Mouse (Mus musculus): Measurements from ENCODE around the gene Timm22.

Timm22 gene

DNA sequence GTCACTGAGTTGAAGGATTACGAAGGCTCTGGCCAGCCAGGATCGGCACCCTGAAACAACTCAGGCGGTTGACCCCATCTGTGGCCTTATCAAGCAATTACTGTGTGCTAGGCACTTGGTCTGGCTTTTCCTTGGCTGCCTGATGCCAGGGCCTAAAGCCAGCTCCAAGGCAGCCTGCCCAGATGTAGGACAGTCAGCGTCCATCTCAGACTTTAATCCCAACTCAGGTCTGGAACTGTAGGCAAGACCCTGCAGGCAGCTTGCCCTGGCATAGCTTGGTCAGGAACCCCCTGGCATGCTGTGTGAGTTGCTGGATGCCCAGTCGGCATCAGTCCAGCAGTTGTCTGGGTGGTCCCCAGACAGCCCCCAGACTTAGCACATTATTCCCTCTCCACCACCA lies 29.3 kb downstream of the Timm22 start:
- no peak for DNase-seq (ENCODE audit: inconsistent ontology term)

DNA sequence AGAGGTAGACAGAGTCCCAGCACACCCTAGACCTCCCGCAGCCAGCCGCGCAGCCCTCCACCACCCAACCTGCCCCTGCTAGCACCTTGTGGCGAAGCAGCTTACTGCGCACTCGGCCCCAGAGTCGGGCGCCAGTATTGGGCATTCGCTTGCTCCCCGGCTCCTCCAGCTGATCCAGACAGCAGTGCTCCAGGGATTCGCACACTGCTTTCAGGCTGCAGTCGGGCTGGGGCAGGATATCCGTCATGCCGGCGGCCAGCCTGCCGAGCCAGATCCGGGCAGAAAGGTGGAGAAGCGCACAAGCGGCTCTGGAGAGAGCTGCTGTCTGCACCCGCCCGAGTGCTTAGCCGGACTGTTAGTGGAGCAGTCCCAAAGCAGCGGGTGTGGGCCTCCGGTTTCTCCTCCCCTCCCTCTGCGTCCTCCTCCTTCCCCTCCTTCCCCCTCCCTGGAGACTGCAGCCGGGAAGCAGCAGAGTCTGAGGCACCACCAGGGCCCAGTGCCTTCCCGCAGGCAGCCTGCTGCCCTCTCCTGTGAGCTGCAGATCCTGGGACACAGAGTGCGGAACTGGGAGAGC lies 30.2 kb downstream of the Timm22 start:
- DNase-seq (ENCODE audit: inconsistent ontology term) = peak; percentile 84

DNA sequence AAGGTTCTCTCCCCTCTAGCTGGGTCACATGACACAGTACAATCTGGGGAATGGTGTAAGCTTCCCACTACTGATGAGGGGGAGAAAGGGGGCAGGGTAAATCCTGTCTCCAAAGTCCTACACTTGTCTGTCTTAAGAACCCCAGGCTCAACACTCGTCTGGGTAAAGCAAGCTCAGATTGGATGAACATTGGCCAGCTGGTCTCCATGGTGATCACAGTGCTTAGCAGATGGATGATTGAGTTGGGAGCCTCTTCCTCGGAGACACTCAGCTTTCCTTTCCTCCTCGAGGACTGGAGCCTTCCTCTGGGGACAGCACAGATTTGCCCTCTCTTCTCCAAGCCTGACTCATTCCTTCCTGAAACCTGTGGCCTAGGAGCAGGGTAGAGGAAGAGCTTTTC lies 32.9 kb downstream of the Timm22 start:
- DNase-seq (ENCODE audit: inconsistent ontology term) = no peak

DNA sequence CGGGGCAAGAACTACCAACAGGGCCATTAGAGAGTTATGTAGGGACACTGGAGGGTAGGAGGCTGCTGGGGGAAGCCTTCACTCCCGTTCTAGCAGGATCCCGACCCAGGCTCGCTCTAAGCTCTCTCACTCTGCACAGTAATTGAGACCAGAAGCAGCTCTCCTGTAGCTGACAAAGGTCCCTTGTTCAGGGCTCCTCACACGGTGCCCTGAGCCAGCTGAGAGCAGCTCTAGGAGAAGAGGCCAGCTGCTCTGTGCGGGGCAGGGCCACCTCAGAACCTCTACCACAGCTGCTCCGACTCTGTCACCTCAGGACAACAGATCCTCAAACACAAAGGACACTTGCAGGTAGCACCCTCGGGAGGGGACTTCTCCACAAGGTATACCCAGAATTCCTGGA lies 38.7 kb downstream of the Timm22 start:
- no peak for DNase-seq (ENCODE audit: inconsistent ontology term)

DNA sequence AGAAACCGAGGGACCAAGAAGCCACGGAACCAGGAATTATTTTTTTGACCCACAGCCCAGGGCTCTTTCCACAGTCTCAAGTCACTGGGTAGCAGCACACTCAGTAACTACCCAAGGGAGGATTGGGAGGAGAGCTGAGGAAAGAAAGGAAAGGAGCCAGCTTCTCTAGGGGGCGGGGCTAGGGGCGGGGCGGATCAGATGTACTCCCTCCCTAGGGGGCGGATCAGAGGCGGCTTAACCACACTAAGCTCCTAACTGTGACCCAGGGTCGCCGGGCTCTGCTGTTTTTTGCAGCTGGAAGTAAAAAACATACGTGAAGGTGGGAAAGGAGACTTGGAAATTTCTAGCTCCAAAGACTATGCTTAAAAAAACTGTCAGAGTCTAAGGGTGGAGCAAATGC lies 39.5 kb downstream of the Timm22 start:
- peak; percentile 32 for DNase-seq (ENCODE audit: inconsistent ontology term)

DNA sequence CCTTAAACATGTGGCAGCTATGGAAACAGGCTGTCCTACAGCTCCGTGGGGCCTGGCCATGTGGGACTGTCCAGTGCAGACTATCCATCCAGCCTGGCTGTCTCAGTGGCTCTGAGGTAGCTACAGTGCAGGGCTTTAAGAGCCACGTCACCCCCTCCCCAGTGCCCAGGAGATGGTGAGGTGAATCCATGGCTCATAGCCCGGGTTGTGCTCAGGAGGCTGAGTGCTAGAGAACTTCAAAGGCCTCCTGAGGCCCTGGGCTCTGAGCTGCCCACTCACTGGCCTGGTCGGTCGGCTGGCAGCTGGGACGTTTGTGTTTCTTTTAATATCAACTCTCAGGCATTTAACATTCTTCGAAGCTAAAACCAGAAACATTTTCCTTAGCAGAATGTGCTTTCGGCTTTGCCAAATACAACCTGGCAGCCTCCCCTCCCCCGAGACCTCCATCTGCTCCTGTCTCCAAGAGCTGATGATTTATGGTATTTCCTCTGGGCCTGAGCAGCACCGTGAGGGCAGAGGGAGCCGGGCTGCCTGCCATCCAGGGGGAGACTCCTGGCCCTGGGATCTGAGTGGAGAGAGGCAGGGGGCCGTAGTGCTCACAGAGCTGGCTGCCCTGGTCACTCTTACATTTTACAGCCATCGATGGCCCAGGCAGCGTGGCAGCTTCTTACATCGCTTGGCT lies 42.9 kb downstream of the Timm22 start:
- DNase-seq (ENCODE audit: inconsistent ontology term) = peak; percentile 55

DNA sequence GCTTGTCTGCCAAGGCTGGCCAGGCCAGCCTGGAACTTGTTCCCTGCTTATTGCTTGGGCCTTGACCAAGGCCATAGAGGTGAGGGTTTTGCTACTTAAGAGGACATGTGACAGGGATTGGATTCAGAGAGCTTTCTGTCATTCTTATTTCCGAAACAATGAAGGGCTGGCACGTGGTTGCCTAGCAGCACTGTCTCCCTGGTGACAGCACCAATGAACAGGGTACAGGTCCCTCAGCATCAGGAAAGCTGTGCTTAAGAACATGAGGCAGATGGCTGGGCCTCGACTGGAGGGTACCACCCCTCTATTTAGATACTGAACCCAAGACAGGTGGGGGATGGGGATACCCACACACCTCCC lies 43.4 kb downstream of the Timm22 start:
- DNase-seq (ENCODE audit: inconsistent ontology term) = no peak

DNA sequence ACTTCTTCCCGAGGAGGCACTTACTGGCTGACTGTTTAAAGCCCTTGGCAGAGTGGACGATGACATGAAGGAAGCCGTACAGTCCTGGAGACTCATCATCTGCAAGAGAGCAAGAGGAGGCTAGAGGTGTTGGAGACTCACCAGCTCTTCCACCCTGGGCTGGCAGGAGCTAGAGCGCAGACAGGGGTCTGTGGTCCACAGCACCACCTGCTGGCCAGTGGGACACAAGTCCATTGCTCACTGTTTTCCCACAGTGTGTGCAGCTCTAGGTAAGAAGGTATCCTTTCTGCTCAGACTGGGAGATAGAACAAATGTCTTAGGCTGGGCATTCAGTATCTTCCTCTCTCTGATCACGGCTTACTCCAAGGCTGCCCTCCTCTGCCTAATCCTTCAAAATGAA lies 47.7 kb downstream of the Timm22 start:
- DNase-seq (ENCODE audit: inconsistent ontology term) = peak; percentile 51

DNA sequence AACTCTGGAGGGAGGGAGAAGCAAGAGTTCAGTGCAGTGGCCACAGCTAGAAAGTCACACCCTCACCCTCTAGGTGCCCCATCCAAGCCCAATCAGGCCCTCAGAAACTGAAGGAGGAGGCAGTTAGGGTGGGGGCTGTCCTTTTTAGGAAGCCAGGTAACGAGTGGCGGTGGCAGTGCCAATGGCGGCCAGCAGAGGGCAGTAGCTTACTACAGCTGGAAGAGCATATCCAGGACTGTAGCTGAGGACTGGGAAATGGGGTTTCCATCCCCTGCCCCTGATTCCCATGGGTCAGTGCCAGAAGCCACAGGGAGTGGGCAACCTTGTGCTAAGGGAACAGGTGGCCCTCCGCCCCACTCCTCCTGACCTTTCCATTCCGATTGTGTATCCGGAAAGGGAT lies 49.5 kb downstream of the Timm22 start:
- peak; percentile 73 for DNase-seq (ENCODE audit: inconsistent ontology term)

DNA sequence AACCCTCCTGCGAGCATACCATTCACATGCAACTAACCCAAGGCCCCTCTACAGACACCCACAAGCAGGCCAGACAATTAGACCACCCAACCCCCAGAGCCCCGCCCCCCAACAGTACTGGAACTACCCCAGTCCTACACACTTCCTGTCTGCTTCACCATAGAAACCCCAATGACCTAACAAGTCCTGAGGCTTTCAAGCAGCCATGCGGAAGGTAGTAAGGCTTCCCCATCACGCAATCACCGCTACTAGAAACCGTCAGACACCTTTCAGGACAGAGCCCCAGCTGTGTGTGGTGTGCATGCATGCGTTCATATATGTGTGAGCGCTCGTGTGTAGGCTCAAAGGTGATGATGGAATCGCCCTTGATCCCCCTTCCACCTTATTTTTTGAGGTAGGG lies 50.1 kb downstream of the Timm22 start:
- DNase-seq (ENCODE audit: inconsistent ontology term) = no peak

DNA sequence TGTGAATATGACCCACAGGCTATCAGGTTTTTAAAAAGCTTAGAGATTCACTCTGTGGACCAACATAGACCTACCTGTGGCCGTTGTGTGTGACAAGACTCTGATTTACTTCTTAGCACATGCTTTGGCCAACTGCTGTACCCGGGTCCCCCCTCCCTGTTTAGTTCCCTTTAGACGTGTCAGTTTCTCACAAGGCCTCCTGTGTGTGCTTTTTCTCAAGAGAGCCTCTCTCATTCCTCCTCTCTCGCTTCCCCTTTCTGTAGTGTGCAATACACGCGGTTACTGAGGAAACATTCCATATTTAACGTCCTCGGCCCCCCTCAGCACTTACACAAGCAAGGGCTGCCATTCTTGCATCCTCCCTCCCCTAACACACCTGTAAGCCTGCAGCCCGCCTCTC lies 52.0 kb downstream of the Timm22 start:
- DNase-seq (ENCODE audit: inconsistent ontology term) = no peak

DNA sequence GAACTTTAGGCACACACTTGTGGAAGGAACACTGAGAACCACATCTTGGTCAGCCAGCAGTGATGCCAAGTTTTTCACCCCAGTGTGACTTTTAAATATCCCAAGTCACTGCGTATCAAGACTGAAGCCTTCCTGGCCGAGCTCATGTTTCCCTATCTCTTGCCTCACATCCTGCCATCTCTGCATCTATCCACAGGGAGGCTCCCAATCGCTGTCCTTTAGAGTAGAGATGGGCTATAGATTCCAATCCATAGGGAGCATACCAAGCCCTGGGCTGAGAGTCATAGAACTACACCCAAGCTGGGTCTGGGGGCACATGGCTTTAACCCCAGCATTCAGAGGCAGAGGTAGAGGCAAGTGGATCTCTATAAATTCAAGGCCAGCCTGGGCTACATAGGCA lies 52.7 kb downstream of the Timm22 start:
- no peak for DNase-seq (ENCODE audit: inconsistent ontology term)

DNA sequence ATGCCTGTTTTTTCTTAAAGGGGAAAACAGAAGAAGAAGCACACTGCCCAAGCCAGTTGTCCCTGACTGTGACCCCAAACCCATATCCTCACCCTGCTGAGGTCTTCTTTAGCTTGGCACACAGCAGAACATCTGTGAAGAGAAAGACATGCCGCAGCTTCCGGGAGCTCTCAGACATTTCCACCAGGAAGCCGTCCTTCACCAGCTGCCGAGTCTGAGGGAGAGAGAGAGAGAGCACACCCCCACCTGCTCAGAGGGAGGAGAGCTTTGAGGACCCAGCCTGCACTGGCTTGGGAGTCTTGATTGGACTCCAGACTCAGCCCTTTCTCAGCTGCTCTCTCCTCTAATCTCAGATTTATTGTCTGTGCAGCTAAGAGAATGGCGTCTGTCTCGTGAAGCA lies 54.4 kb downstream of the Timm22 start:
- DNase-seq (ENCODE audit: inconsistent ontology term) = no peak

DNA sequence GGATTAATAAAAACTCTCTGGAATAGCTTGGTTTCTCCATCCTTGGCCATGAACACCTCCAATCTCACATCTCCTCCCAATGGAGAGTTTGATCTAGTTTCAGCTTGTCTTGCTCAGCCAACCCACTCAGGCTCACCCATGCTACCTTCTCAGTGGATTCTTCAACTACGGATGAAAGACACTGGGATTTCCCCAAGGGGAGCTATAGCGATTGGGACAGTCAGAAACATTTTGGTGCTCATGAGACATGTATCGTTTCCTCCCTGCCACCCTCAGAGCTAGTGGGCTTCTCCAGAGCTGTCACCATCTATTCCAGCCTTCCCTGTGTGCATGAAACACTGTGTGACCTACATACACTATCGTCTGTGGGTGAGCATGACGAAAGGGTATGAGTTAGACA lies 54.9 kb downstream of the Timm22 start:
- no peak for DNase-seq (ENCODE audit: inconsistent ontology term)

DNA sequence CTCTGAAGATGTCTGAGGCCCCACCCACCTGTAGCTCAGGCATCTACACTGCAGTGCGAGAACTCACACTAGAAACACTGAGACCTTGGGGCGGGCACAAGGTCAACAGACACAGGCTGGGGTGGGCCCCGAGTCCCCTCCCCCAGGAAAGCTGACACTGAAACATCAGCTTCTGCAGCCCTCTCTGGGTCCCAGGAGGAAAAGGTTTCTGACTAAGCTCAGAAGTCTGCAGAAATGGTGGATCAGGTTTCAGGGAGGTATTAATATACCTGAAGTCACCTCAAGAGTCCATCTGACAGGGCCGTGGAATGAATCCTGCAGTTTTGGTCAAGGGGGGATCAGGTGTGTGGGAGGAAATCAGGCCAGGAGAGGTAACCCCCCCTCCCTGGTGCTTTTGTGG lies 59.1 kb downstream of the Timm22 start:
- DNase-seq (ENCODE audit: inconsistent ontology term) = no peak

Measured in Muller cell, postnatal 12 days (primary cell).